Mouse (Mus musculus): Measurements from ENCODE around the gene Wnt10a. TPM values are rescaled to one million over a fixed set of nuclear protein-coding genes. Genes with fewer than 3 reads are reported as not detected.
A peak's percentile ranks its signal among the peaks of the same experiment; 100 is the strongest.
"Not testable (repeated sequence)": the region's sequence is repeated elsewhere in the genome, so short reads cannot be mapped to it uniquely, and the experiment has no call there.

Gene Wnt10a
- total RNA-seq, 2 experiments from 2014 or later, result not detected

DNA sequence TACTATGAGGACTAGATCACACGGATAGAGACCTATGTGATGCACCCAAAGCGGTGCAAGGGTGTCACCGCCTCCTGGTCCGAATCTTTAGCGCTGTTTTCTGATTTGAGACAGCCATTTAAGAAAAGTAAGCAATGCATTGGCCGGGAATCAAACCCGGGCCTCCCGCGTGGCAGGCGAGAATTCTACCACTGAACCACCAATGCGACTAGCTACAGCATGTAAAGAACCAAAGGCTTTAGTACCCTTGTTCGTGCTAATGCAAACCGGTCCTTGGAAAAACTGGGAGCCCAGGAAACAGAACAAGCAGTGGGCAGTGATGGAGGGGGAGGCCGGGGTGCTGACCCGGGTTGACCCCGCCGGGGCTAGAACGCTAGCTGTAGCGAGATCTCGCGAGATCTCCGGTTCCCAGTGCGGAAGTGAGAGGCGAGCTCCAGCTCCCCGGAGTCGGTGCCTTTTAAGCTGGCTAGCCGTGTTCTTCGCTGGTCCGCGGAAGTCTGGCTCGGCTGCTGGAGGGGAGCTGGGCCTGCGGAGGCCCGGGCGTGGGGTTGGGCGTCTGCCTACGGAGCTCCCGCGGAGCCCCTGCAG is 25.4 kb downstream of the Wnt10a start:
- DNase-seq, result peak; percentile 92 to 95

DNA sequence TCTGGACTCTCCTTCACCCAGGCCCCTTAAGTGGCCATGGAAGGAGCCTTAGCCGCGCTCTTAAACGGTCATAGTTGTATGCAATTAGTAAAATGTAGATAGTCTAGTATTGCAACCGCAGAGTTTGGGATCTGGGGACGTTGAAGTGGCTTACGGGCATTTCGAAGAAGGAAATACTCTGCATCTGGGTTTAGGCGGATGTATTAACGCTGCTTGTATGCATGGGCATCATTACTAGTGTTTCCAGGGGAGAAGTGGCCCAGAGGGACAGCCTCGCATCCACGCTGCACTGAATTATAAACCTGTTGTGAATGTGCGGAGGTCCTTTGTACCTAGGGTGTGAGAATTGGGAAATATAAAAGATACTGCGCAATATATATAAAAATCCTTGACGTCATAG is 25.9 kb downstream of the Wnt10a start:
- DNase-seq, result no peak

DNA sequence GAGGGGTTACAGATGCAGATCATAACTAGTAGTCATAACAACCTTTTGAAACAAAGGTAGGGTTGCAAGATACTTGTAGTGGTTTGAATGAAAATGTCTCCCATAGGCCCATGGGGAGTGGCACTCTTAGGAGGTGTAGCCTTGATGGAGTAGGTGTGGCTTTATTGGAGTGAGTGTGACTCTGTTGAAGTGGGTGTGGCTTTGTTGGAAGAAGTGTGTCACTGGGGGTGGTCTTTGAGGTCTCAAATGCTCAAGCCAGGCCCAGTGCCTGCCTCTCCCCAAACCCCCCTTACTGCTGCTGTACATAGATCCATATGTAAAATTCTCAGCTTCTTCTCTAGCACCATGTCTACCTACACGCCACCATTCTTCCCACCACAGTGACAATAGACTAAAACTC is 27.2 kb downstream of the Wnt10a start:
- no peak for DNase-seq

DNA sequence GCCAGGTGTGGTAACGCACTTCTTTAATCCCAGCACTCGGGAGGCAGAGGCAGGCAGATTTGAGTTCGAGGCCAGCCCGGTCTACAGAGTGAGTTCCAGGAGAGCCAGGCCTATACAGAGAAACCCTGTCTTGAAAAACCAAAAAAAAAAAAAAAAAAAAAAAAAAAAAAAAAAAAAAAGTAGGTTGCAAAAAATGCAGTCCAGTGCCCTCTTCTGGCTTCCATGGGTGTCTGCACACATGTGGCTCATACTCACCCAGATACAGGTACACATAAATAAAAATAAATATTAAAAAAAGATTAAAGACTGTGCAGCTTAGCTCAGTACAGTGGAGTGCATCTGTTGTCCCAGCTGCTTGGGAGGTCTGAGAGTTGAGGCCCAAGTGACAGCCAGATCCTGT is 32.3 kb downstream of the Wnt10a start:
- not testable (repeated sequence) for DNase-seq

DNA sequence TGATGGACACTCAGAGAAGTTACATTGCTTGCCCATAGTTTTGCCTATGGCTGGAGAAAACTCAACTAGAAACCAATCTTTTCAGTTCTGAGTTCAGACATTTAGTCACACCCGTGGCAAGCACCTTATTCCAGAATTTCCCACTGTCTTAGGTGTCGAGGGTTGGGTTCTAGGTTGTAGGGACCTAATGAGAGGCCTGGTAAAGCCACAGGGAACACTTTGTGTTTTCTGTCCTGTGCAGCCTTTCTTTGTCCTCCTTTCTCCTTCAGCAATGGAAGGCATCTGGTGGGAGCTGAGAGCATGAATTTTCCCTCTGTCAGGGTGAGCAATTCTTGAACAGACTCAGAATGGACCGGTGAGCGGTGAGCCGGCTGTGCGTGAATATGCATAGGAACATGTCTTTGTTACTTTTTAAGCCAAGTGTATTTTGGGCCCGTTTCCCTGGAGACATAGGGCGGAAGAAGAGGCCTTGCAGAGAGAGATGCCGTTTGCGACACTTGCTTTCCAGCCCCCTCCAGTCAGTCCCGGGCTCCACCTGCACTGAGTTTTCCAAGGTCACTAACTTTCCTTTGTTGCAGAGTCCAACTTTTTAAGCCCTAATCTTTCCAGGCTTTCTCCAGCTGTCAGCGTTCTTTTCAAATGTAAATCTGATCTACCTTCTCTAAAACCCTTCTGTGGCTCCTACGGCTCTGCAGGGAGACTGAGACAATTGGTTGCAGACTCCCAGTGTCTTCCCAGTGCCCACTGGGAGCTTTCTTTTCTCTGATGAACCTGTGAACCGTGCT is 33.4 kb downstream of the Wnt10a start:
- DNase-seq, result no peak

DNA sequence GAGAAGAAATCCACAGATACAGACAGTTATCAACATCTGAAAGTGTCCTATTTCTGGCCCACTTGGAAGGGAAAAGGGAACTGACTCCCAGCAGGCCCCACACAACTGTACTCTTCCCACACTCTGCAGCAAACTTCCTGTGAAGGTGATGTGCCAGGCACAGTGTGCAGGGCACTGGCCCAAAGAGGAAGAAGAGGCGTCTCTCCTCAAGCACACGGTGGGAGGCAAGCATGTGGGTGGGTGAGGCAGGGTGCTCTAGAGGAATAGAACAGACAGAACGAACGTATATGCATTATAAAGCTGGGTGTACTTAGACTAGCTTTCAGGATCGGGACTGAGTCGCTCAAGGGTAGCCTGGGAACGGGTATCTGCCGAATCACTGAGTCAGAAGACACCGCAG is 38.7 kb downstream of the Wnt10a start:
- no peak for DNase-seq

DNA sequence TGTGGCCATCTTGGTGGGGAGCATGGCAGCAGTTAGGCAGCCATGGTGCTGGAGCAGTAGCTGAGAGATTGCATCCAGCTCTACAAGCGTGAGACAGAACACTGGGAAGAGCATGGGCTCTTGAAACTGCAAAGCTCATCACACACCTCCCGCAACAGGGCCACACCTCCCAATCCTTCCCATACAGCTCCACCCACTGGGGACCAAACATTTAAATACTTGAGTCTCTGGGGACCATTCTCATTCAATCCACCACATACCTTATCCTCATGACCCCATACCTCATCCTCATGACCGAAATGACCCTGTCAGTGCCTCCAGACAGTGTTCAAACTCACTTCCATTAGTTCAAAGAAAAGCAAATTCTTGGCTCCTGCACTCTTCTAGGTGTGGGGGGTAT is 41.9 kb downstream of the Wnt10a start:
- no peak for DNase-seq

DNA sequence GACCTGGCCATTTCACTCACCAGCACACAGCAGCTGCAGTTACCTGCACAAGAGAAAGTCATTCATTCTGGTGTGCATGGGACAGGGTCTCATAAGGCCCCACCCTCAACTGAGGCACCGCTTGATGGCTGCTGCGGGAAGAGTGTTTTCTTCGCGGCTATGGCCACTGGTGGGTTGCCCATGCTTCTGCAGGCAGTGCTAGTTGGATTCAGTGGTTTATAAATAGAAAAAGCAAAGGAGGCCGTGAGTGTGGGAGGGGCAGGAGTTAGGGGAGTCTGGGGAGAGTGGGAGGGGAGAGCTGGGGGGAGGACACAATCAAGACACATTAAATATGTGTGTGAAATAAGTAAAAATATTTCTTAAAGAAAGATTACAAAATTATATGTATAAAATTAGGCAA is 51.8 kb downstream of the Wnt10a start:
- DNase-seq, result no peak

DNA sequence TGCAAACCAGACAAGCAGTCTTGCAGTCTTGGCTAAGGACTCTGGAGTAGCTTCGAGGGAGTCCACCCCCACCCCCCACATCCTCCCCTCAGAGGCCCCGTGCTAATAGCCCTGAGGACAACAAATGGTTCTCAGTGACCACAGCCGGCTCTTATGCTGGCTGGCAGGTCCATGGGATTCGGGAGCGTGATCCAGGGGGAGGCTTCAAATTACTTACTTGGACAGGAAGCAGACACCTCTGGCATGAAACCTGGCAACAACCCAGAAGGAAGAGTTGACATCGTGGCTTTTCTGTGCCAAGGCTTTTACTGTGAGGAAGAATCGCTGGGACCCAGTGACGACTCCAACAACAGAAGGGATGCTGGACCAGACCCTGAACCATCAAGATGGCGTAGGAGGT is 55.0 kb downstream of the Wnt10a start:
- DNase-seq, result no peak

DNA sequence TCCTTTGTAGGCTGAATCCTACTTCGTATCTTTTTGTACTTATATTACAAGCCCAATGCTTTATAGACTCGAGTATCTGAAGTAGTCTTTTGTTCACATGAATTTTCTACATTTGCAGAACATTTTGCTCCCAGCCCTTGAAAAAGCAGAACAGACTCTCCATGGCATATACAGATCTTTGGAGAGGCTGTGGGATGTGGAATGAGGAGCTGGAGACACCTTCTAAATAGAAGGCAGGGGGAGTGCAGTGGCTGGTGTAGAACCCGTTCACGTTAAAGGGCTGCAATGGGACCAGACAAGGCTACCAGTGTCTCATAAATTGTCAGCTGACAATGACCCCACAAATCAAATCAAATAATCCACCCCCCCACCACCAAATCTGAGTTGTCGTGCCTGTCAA is 57.6 kb downstream of the Wnt10a start:
- no peak for DNase-seq

DNA sequence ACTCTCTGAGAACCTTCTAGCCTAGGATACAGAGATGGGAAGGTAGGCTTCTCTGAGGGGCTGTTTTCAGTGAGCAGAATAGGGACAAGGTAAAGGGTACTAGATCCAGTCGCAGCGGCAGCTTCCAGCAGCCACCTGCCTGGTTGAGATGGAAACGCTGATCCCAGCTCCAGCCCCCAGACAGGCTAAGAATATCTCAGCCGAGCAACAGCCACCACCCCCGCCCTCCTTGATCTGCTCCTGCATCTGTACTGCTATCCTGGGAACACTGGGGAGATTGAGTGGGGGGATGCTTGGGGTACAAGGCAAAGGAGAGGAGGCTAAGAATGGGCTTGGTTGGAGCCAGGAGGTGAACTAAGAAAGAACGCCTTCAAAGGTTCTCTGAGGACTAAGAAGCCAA is 58.9 kb downstream of the Wnt10a start:
- DNase-seq, result no peak

DNA sequence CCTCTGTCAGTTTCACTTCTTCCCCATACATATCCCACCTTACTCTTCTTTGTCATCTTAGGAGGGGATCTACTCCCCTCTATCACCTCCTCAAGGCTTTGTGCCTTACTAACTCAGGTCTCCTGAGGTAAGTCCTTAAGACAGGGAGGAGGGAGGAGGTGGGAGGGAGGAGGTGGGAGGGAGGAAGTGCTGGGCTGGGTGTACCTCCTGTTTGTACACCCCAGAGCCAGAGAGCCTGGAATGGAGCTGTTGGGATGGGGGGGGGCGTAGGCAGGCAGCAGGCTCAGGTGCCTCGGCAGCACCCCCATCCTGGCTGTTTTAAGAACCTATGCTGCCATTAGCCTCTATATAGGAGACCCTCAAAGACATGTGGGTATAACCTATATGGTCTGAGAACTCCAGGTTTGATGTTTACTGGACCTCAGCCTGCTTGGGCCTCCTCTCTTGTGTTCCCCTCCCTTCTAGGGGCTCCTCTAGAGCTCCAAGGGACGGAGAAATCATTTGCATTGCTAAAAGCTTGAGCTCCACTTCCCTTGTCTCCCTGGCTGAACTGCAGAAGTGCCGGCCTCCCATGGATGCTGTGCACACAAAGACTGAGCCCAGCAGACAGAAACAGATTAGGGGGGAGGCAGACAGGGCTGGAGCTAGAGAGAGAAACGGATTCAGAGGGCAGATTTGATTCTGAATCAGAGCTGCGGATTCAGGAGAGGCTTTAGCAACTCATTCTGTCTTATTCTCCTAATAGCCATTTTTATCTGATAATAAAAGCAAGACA is 59.9 kb downstream of the Wnt10a start:
- DNase-seq, result no peak

Other genes starting within 250 kb of the Wnt10a start
- gene Plcd4, start 248.6 kb upstream of the Wnt10a start, total RNA-seq (2021), result under 1 TPM in 1 of 2 experiments, not detected in 1; 0.15 TPM
- gene Usp37, start 247.2 kb upstream of the Wnt10a start, total RNA-seq (2021), result 1 to 10 TPM; 9.0 to 9.9 TPM
- 10 to 100 TPM; 10.6 to 13.2 TPM for gene Zfp142, start 203.3 kb upstream of the Wnt10a start, total RNA-seq (2021)
- 10 to 100 TPM; 33.6 to 35.2 TPM for gene Bcs1l, start 203.2 kb upstream of the Wnt10a start, total RNA-seq (2021)
- 10 to 100 TPM; 13.8 to 19.6 TPM for gene Rnf25, start 190.1 kb upstream of the Wnt10a start, total RNA-seq (2021)
- under 1 TPM; 0.64 to 0.74 TPM for gene Stk36, start 190.1 kb upstream of the Wnt10a start, total RNA-seq (2021)
- 1 to 10 TPM; 9.1 to 9.3 TPM for gene Ttll4, start 129.8 kb upstream of the Wnt10a start, total RNA-seq (2021)
- gene Cyp27a1, start 77.9 kb upstream of the Wnt10a start, total RNA-seq (2021), result 10 to 100 TPM; 11.0 to 15.5 TPM
- 1 to 10 TPM; 1.4 to 1.7 TPM for gene Prkag3, start 42.3 kb upstream of the Wnt10a start, total RNA-seq (2021)
- gene Wnt6, start 19.6 kb upstream of the Wnt10a start, total RNA-seq (2021), result under 1 TPM; 0.18 to 0.30 TPM
- gene Cdk5r2, start 63.4 kb downstream of the Wnt10a start, total RNA-seq (2021), result not detected
- gene Fev, start 93.9 kb downstream of the Wnt10a start, total RNA-seq (2021), result not detected
- not detected for gene Cryba2, start 101.6 kb downstream of the Wnt10a start, total RNA-seq (2021)
- under 1 TPM in 1 of 2 experiments, not detected in 1; 0.33 TPM for gene Cfap65, start 144.1 kb downstream of the Wnt10a start, total RNA-seq (2021)
- gene Ihh, start 160.2 kb downstream of the Wnt10a start, total RNA-seq (2021), result under 1 TPM; 0.20 to 0.41 TPM